Mouse (Mus musculus) forebrain, embryonic 14.5 days (tissue): ENCODE measurements around the gene Olfr1500. TPM values are rescaled to one million over a fixed set of nuclear protein-coding genes. Genes with fewer than 3 reads are reported as not detected.

ENCODE experiments used
- ATAC-seq: fragments of 200-750 bp; cut with Nextera tagmentation; 2 replicates; pipeline ENCODE4 v1.8.0; 2017; ENCODE audit warnings: mild to moderate bottlenecking, moderate library complexity
- DNase-seq: peaks from one replicate; pipeline ENCODE4 v3.0.0-alpha.2; 2015; ENCODE audit warnings: low spot score
- H3K27ac ChIP-seq: fragments of 300-500 bp; sonication (generic); 2 replicates; pipeline ENCODE4 v1.5.1; 2014; ENCODE audit warnings: low read depth, mild to moderate bottlenecking, control low read depth, low read length, moderate library complexity
- H3K27me3 ChIP-seq: fragments of 300-500 bp; sonication (generic); replicated peaks from 2 replicates; pipeline ENCODE4 v1.6.1; 2014; ENCODE audit warnings: low read length, control low read depth, mixed read lengths; ENCODE audit not compliant: control insufficient read depth, insufficient read depth
- H3K36me3 ChIP-seq: fragments of 300-500 bp; sonication (generic); 2 replicates; pipeline ENCODE4 v1.6.1; 2014; ENCODE audit warnings: low read length, control low read depth; ENCODE audit not compliant: control insufficient read depth, insufficient read depth
- H3K4me1 ChIP-seq: fragments of 300-500 bp; sonication (generic); 2 replicates; pipeline ENCODE4 v1.6.1; 2014; ENCODE audit warnings: antibody characterized with exemption, low read length, control low read depth; ENCODE audit not compliant: control insufficient read depth, insufficient read depth
- H3K4me2 ChIP-seq: fragments of 300-500 bp; sonication (generic); 2 replicates; pipeline ENCODE4 v1.6.1; 2014; ENCODE audit warnings: mild to moderate bottlenecking, control low read depth, low read length
- H3K4me3 ChIP-seq: fragments of 300-500 bp; sonication (generic); 2 replicates; pipeline ENCODE4 v1.5.1; 2014; ENCODE audit warnings: low read depth, low read length, control low read depth
- H3K9ac ChIP-seq: fragments of 300-500 bp; sonication (generic); 2 replicates; pipeline ENCODE4 v1.6.1; 2014; ENCODE audit warnings: mild to moderate bottlenecking, low read length, control low read depth, moderate library complexity
- H3K9me3 ChIP-seq: fragments of 300-500 bp; sonication (generic); replicated peaks from 2 replicates; pipeline ENCODE4 v1.6.1; 2016; ENCODE audit warnings: low read length, control low read depth, mixed read lengths; ENCODE audit not compliant: control insufficient read depth
- WGBS: fragments of 180-500 bp; shearing (Covaris S2); extraction: QIAGEN DNeasy Blood & Tissue Kit; methylation state at CpG from one replicate; pipeline ENCODE4 v1.1.7; 2014; 5-methylcytosine and 5-hydroxymethylcytosine counted together
- polyA plus RNA-seq: library from polyadenylated mRNA; unstranded; fragments of >200 nt; fragmentation: Nextera tagmentation; extraction: Ambion mirVana; gene quantifications from 2 replicates; pipeline ENCODE4 v1.2.1, GENCODE M21; 2014

The Olfr1500 gene
- polyA plus RNA-seq, 1 experiment from 2014 or later: not detected

DNA sequence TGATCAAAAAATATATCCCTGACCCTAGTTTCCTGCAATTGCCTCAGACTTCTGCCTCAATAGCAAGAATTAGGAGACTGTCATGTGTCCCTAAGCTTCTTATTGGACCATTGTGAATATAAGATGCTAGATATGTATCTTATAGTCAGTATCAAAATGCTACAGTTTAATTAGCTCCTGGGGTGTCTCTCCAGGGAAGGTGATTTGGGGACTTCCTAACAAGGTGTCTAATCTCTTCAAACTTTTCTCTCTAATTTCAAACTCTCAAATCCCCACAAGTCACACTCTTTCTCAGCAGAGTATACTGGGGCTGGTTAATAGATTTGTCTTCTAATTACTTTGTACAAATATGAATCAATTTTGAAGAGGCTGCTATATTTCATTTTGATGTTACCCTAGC is 32.2 kb downstream of the Olfr1500 start, which contains the start of gene Olfr1497:
Gene Olfr1497 (minus strand): TSS at position 101 of the 400 bp plus-strand sequence.
- Histone ChIP-seq H3K27ac (no peak within 1 kb of the TSS), H3K9me3 (no peaks in the 10 kb centered on the region), H3K4me3 (no peak within 1 kb of the TSS), H3K27me3 (no peaks in the 10 kb centered on the region), H3K4me1 (no peaks in the 10 kb centered on the region), H3K9ac (no peak within 1 kb of the TSS), H3K36me3 (no peaks in the 10 kb centered on the region), H3K4me2 (no peak within 1 kb of the TSS)
- no peak for ATAC-seq
- DNase-seq: no peak

DNA sequence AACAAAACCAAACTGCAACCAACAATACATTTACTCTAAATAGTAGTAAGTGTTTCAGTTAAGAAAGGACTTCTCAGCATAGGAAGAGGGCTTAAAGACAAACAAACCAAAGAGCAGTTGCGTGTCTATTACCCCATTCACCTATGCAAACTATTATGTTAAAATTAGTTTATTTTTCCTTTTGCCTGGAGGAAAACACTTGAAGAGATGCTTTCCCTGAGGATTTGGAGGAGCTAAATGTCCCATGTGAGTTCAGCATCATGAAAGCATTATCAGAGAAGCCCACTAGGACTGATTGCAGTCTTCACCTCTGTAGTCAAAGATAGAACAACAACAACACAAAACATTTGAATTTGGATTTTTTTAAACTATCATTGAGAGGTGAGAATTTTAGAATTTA is 52.7 kb downstream of the Olfr1500 start, which contains the start of gene Olfr1496:
Gene Olfr1496 (plus strand): TSS at position 301 of the 400 bp plus-strand sequence.
- Histone ChIP-seq H3K4me3 (no peak within 1 kb of the TSS), H3K4me1 (no peaks in the 10 kb centered on the region), H3K27ac (no peak within 1 kb of the TSS), H3K27me3 (no peaks in the 10 kb centered on the region), H3K4me2 (no peak within 1 kb of the TSS), H3K36me3 (no peaks in the 10 kb centered on the region), H3K9ac (no peak within 1 kb of the TSS), H3K9me3 (no peaks in the 10 kb centered on the region)
- WGBS: 93% methylated on average over 1 of the region's 1 CpGs
- DNase-seq (no peak), ATAC-seq (no peak)

Other genes starting within 250 kb of the Olfr1500 start
- gene Olfr1484, start 247.0 kb downstream of the Olfr1500 start, polyA plus RNA-seq: not detected in 2 replicates
- not detected in 2 replicates for gene Olfr1487, start 213.1 kb downstream of the Olfr1500 start, polyA plus RNA-seq
- gene Olfr1489, start 198.9 kb downstream of the Olfr1500 start, polyA plus RNA-seq: not detected in 2 replicates
- gene Olfr1490, start 179.4 kb downstream of the Olfr1500 start, polyA plus RNA-seq: not detected in 2 replicates
- not detected in 2 replicates for gene Olfr1491, start 133.2 kb downstream of the Olfr1500 start, polyA plus RNA-seq
- not detected in 2 replicates for gene Olfr1493-ps1, start 107.2 kb downstream of the Olfr1500 start, polyA plus RNA-seq
- gene Olfr1494, start 90.8 kb downstream of the Olfr1500 start, polyA plus RNA-seq: not detected in 2 replicates
- not detected in 2 replicates for gene Olfr1495, start 65.9 kb downstream of the Olfr1500 start, polyA plus RNA-seq
- not detected in 2 replicates for gene Olfr1496, start 52.6 kb downstream of the Olfr1500 start, polyA plus RNA-seq
- not detected in 2 replicates for gene Olfr1497, start 32.3 kb downstream of the Olfr1500 start, polyA plus RNA-seq
- gene Olfr1499, start 11.0 kb downstream of the Olfr1500 start, polyA plus RNA-seq: not detected in 2 replicates
- not detected in 2 replicates for gene Olfr1501, start 20.2 kb upstream of the Olfr1500 start, polyA plus RNA-seq
- gene Olfr1502, start 31.3 kb upstream of the Olfr1500 start, polyA plus RNA-seq: not detected in 2 replicates
- gene Olfr1504, start 67.4 kb upstream of the Olfr1500 start, polyA plus RNA-seq: not detected in 2 replicates
- not detected in 2 replicates for gene Olfr1505, start 83.0 kb upstream of the Olfr1500 start, polyA plus RNA-seq